Mouse (Mus musculus) cerebellum, adult 2 months (tissue): ENCODE measurements around the gene Olfr739. TPM values are rescaled to one million over a fixed set of nuclear protein-coding genes. Genes with fewer than 3 reads are reported as not detected.

ENCODE experiments used
- DNase-seq, 2 experiments: peaks; one replicate each; pipeline ENCODE4 v3.0.0; 2021
- H3K27ac ChIP-seq: fragments of 200-500 bp; 2 replicates; pipeline ENCODE4 v1.5.1; 2012; ENCODE audit warnings: low read length, control low read depth, inconsistent platforms; ENCODE audit not compliant: insufficient read depth
- H3K27me3 ChIP-seq: fragments of 200-500 bp; 2 replicates; pipeline ENCODE4 v1.6.1; 2012; ENCODE audit warnings: inconsistent platforms, mild to moderate bottlenecking, low read length, moderate library complexity; ENCODE audit not compliant: control insufficient read depth, insufficient read depth
- H3K4me1 ChIP-seq: fragments of 200-500 bp; 2 replicates; pipeline ENCODE4 v1.6.1; 2011; ENCODE audit warnings: low read length; ENCODE audit not compliant: control insufficient read depth, insufficient read depth
- H3K4me3 ChIP-seq: fragments of 200-500 bp; replicated peaks from 2 replicates; pipeline ENCODE3; 2011; ENCODE audit warnings: mild to moderate bottlenecking, low read depth, low read length, control low read depth; ENCODE audit not compliant: insufficient read depth
- CTCF ChIP-seq: fragments of 200-500 bp; IDR thresholded peaks from 2 replicates; pipeline ENCODE4 v1.5.1; 2011; ENCODE audit warnings: low read depth, mild to moderate bottlenecking, control low read depth, low read length, moderate library complexity, borderline replicate concordance; ENCODE audit not compliant: insufficient read depth
- POLR2A ChIP-seq: fragments of 200-500 bp; IDR thresholded peaks from 2 replicates; pipeline ENCODE4 v1.6.1; 2011; ENCODE audit warnings: low read length, control low read depth, borderline replicate concordance; ENCODE audit not compliant: insufficient read depth
- WGBS: fragments of 180-500 bp; shearing (Covaris S2); methylation state at CpG from one replicate; pipeline ENCODE4 v1.1.7; 2018; 5-methylcytosine and 5-hydroxymethylcytosine counted together
- polyA plus RNA-seq: library from polyadenylated mRNA; depleted of rRNA; stranded (reverse); fragments of >200 nt; gene quantifications from 2 replicates; pipeline ENCODE4 v1.2.3, GENCODE M21; 2012; rRNA removed

Olfr739 gene
- not detected in 2 replicates for polyA plus RNA-seq

DNA sequence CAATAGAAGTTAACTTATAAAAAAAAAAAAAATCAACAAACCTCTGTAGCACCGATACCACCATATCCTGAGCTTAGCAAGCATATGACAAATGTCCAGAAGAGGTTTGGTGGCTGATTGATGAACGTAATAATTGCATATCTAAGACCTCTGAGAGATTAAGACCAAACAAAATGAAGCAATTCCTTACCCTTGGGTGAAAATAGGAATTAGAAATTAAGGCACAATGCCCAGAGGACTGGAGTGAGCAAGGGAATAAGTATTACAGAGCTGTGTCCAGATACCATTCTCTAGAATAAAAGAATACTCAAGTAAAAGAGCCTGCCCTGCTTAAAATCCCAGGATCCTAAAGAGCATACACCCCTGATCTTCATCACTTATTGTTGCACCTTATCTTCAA is at the start of gene Olfr739:
Gene Olfr739, plus strand, starts transcription at position 301 of the 400 bp plus-strand sequence.
- DNase-seq: no peak
- WGBS: 65% methylated on average over 2 of the region's 2 CpGs
- Histone ChIP-seq H3K27ac (no peak within 1 kb of the TSS), H3K4me3 (no peak within 1 kb of the TSS), H3K27me3 (no peaks in the 10 kb centered on the region), H3K4me1 (no peaks in the 10 kb centered on the region)
- no peak for TF ChIP-seq CTCF
- no peak for TF ChIP-seq POLR2A

DNA sequence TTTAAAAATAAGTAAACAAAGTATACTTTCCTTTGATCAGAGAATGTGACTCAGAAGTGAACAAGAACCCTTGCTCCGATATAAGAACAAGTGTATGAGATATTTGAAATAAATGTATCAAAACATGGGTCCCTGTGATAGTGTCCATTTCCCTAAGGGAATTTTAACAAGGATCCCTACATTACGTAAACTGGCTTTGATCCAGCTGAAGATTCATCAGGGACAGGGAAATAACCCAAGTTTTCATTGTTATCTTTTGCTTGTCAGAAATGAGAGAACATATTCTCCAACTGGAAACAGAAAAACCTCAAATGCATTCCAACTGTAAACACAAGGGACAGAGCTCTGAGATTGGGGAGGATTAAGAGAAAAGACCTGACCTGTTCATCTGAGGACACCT is 37.6 kb upstream of the Olfr739 start, which contains the start of gene Olfr736:
Gene Olfr736, plus strand, starts transcription at position 301 of the 400 bp plus-strand sequence.
- WGBS: 67% methylated on average over 2 of the region's 2 CpGs
- H3K27ac ChIP-seq: no peak within 1 kb of the TSS
- DNase-seq: no peak

DNA sequence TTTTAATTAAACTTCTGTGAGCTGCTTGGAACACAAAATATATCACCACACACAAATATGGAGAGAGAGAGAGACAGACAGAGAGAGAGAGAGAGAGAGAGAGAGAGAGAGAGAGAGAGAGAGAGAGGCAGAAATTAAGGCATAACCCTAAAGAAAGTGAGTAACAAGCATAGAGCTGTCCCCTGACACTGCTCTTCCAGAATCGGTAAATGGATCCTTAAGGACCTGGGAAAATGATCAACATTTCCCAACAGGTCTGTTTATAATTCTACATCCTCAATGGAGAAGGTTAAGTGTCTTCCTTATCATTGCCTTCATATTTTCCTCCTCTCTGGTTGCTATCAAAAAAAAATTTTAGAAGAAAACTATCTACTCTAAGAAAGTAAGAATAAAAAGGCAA is 11.2 kb upstream of the Olfr739 start, which contains the start of gene Olfr738:
Gene Olfr738, plus strand, starts transcription at position 301 of the 400 bp plus-strand sequence.
- no peak for DNase-seq
- Histone ChIP-seq H3K4me3 (no peak within 1 kb of the TSS), H3K27me3 (no peaks in the 10 kb centered on the region), H3K27ac (no peak within 1 kb of the TSS), H3K4me1 (no peaks in the 10 kb centered on the region)
- 87% methylated on average over 1 of the region's 1 CpGs for WGBS
- TF ChIP-seq CTCF (no peak), POLR2A (no peak)

More for the DNA sequence above, 37.6 kb upstream of the Olfr739 start, which contains the start of gene Olfr736:
- H3K4me1 ChIP-seq: no peaks in the 10 kb centered on the region
- no peak within 1 kb of the TSS for H3K4me3 ChIP-seq
- TF ChIP-seq CTCF (no peak), POLR2A (no peak)
- no peaks in the 10 kb centered on the region for H3K27me3 ChIP-seq

DNA sequence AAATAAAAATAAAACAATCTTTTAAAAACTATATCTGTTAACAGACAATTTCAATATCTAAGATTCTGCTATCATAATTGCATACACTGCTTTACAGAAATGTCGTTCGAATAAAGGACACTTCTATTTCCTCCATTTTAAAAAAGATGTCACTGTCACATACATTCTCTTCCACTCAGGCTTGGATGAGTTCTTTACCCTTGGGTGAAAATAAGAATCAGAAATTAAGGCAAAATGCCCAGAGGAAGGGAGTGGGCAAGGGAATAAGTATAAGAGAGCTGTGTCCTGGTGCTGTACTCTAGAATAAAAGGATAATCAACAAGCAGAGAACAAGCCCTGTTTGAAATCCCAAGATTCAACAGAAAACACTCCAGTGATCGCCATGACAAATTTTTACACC is 26.8 kb downstream of the Olfr739 start, which contains the start of gene Olfr740:
Gene Olfr740, plus strand, starts transcription at position 301 of the 400 bp plus-strand sequence.
- H3K4me3 ChIP-seq: no peak within 1 kb of the TSS

DNA sequence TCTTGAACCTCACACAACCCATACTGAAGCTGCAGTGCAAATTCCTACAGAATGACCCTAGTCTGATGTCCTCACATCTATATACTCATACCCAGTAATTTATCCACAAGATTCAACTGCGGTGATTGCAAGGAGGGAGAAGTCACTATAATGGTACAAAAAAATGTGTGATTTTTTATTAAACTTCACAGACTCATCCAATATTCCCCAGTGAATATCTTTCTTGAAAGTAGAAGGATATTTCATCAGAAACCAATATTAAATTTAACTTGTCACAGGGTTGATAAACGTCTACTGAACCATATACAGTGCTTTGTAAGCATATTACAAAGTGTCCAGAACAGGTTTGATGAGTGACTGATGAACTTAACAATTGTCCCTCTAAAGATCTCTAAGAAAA is 54.0 kb downstream of the Olfr739 start, which contains the start of gene Olfr741:
Gene Olfr741, plus strand, starts transcription at position 301 of the 400 bp plus-strand sequence.
- Histone ChIP-seq H3K4me1 (no peaks in the 10 kb centered on the region), H3K27ac (no peak within 1 kb of the TSS), H3K4me3 (no peak within 1 kb of the TSS), H3K27me3 (no peaks in the 10 kb centered on the region)
- no peak for DNase-seq
- WGBS: 69% methylated on average over 2 of the region's 2 CpGs
- TF ChIP-seq POLR2A (no peak), CTCF (no peak)

More for the DNA sequence above, 26.8 kb downstream of the Olfr739 start, which contains the start of gene Olfr740:
- TF ChIP-seq POLR2A (no peak), CTCF (no peak)
- Histone ChIP-seq H3K4me1 (no peaks in the 10 kb centered on the region), H3K27me3 (no peaks in the 10 kb centered on the region), H3K27ac (no peak within 1 kb of the TSS)
- DNase-seq: no peak
- WGBS: 83% methylated on average over 3 of the region's 3 CpGs

Other genes starting within 250 kb of the Olfr739 start
- not detected in 2 replicates for gene Olfr730, start 230.4 kb upstream of the Olfr739 start, polyA plus RNA-seq
- not detected in 2 replicates for gene Olfr731, start 176.8 kb upstream of the Olfr739 start, polyA plus RNA-seq
- gene Olfr732, start 134.4 kb upstream of the Olfr739 start, polyA plus RNA-seq: not detected in 2 replicates
- gene Olfr733, start 117.1 kb upstream of the Olfr739 start, polyA plus RNA-seq: not detected in 2 replicates
- not detected in 2 replicates for gene Olfr734, start 91.9 kb upstream of the Olfr739 start, polyA plus RNA-seq
- not detected in 2 replicates for gene Olfr735, start 69.8 kb upstream of the Olfr739 start, polyA plus RNA-seq
- not detected in 2 replicates for gene Tlr11, start 60.7 kb upstream of the Olfr739 start, polyA plus RNA-seq
- not detected in 2 replicates for gene Olfr736, start 37.5 kb upstream of the Olfr739 start, polyA plus RNA-seq
- not detected in 2 replicates for gene Olfr738, start 11.1 kb upstream of the Olfr739 start, polyA plus RNA-seq
- gene Olfr740, start 26.9 kb downstream of the Olfr739 start, polyA plus RNA-seq: not detected in 2 replicates
- gene Olfr741, start 54.1 kb downstream of the Olfr739 start, polyA plus RNA-seq: not detected in 2 replicates
- gene Olfr742, start 85.0 kb downstream of the Olfr739 start, polyA plus RNA-seq: not detected in 2 replicates
- gene Olfr743, start 103.2 kb downstream of the Olfr739 start, polyA plus RNA-seq: not detected in 2 replicates
- gene Olfr744, start 196.3 kb downstream of the Olfr739 start, polyA plus RNA-seq: not detected in 2 replicates
- not detected in 2 replicates for gene Olfr745, start 220.8 kb downstream of the Olfr739 start, polyA plus RNA-seq
- not detected in 2 replicates for gene Olfr746, start 228.5 kb downstream of the Olfr739 start, polyA plus RNA-seq